Mouse (Mus musculus): Measurements from ENCODE around the gene Olfr643.

GRCm38 (mm10) chr7:104175085-104175484 lies 37.9 kb upstream of the Olfr643 start:
- no peak for TF ChIP-seq CTCF (IDR thresholded peaks at IDR 0.05; ENCODE audit: borderline replicate concordance, insufficient read depth, low read length)
- no peak for TF ChIP-seq POLR2A (IDR thresholded peaks at IDR 0.05; ENCODE audit: low read depth, low read length)

Measured in embryonic fibroblast, embryonic 13.5 days (primary cell).